Mouse (Mus musculus): Measurements from ENCODE around the gene Bpifb4.

The Bpifb4 gene

GRCm38 (mm10) chr2:153937843-153938242 is at the start of gene Bpifb4:
Gene Bpifb4, plus strand, starts transcription at chr2:153938212.
- no peak for DNase-seq (ENCODE audit: low spot score in 2 of 2)

DNA sequence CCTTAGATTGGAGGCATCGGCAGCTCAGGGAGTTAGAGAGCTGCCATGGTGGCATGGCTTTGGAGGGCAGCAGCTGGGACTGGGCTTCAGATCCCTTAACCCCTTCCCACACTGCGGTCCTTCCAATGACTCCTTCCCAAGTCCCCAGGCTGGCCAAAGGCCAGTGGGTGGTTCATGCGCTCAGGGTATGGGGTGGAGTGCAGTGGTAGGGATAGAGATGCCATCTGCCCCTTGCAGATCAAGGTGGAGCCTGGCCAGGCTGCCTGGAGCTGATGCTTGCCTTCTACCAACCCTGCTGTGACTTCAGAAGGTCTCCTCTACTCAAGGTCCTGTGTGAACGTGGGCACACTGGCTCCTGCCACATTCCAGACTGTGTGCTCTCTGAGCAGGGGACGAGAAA is 38.9 kb upstream of the Bpifb4 start:
- no peak for DNase-seq (ENCODE audit: low spot score in 2 of 2)

DNA sequence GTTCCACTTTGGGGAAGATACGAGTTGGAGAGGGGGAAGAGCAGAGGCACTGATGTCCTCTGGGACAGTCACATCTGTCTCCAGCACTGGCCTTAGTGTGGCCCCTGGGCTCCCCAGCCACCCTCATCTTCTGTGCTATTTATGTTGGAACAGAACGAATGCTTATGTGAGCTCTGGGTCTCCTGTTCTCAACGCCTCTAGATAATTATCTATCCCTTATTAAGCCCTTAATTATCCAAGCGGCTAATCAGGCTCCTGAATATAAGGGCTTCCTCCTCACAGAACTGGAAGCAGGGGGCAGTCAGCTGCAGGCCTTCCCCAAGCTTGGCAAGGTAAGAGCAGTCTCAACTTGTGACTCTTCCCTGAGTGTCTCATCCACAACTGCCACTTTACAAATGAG is 37.9 kb upstream of the Bpifb4 start, which contains the start of gene Bpifb6:
Gene Bpifb6 (plus strand): TSS at position 301 of the 400 bp plus-strand sequence.
- DNase-seq (ENCODE audit: low spot score in 2 of 2), result no peak

DNA sequence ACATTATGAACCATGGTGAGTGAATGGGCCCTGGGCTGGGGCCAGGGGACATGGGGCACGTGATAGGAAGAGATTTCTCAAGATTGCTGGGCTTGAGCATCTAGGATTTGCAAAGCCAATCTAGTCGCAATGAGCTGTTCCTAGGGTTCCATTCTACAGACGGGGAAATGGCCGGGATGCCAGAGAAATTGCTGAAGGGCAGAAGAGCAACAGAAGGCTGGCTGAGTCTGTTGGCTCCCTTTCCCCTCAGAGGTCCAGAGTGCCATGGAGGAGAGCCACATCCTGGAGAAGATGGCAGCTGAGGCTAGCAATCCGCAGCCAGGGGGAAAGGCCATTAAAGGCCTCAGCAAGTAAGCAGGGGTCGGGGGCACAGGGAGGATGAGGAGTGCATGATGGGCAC is 35.3 kb upstream of the Bpifb4 start:
- no peak for DNase-seq (ENCODE audit: low spot score in 2 of 2)

DNA sequence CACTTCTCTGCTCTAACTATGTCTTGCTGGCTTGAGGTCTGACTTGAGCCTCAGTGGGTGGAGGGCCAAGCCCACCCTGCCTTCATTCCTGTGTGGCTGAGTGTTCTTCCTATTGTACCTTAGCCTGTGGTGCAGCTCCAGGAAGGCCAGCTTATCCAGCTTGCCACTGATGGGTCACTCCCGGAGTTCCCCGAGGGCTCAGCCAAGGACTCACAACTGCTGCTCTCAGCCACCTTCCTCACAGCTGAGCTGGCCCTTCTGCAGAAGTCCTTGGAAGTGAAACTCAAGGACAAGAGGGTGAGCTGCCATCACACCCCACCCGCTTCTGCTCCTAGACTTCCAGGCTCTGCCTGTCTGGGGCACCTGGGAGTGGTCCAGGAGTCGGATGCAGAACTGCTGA is 31.4 kb upstream of the Bpifb4 start:
- DNase-seq (ENCODE audit: low spot score in 2 of 2), result no peak

- DNase-seq (ENCODE audit: low spot score in 2 of 2), result no peak
Observed at GRCm38 (mm10) chr2:153914151-153914550, 23.9 kb upstream of the Bpifb4 start.

GRCm38 (mm10) chr2:153917930-153918329 is 20.1 kb upstream of the Bpifb4 start, which contains the start of gene Bpifb3:
Gene Bpifb3, plus strand, starts transcription at chr2:153918230.
- no peak for DNase-seq (ENCODE audit: low spot score in 2 of 2)

- no peak for DNase-seq (ENCODE audit: low spot score in 2 of 2)
Observed at GRCm38 (mm10) chr2:153921246-153921645, 16.8 kb upstream of the Bpifb4 start.

DNA sequence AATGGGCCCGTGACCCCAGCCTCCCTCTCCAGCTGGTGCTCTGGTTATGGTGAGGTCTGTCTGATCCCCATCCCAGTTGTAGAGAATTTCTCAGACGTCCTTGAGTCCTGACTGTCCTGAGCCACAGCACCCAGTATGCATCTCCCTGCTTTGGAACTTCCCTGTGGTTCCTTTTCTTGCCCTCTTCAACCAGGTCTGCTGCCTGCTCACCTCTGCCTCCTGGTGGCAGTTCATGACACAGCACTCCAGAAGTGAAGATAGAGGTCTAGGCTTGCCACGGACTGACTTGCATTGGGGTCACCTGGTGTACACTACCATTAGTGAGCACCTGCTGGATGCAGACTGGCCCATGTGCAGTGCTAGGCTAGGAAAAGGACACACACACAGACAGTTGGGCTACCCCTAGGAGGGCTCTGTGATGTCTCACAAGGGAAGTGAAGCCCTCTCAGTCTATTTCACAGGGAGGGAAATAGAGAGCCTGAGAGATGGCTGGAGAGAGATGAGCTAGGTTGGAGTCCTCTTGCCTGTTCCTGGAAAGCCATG is 8.1 kb upstream of the Bpifb4 start:
- DNase-seq (ENCODE audit: low spot score in 2 of 2), result peak; percentile 1 to 21

- no peak for DNase-seq (ENCODE audit: low spot score in 2 of 2)
Observed at GRCm38 (mm10) chr2:153931125-153931524, 6.9 kb upstream of the Bpifb4 start.

- DNase-seq (ENCODE audit: low spot score in 2 of 2), result no peak
Observed at GRCm38 (mm10) chr2:153933311-153933710, 4.7 kb upstream of the Bpifb4 start.

DNA sequence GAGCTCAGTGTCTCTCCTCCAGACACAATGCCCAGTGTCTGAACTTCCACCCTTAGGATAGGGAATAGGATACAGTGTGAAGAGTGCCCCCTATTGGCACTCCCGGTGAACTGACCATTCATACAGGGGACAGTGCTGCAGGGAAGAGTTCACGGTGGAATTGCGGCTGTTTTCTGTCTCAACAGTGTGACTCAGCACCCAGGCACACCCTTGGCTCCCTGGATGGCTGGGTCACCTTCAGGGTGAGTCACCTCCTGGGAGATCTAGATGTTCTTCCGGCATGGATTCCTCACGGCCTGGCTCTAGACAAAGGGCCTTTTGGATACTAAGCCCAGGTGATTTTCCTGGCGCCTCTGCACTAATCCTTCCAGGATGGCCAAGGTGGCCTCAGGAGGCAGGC is 2.7 kb upstream of the Bpifb4 start:
- DNase-seq (ENCODE audit: low spot score in 2 of 2), result no peak

GRCm38 (mm10) chr2:153943537-153943936 is 5.5 kb downstream of the Bpifb4 start:
- DNase-seq (ENCODE audit: low spot score in 2 of 2), result peak; percentile 6 to 30

- DNase-seq (ENCODE audit: low spot score in 2 of 2), result no peak
Observed at GRCm38 (mm10) chr2:153944567-153944966, 6.6 kb downstream of the Bpifb4 start.

DNA sequence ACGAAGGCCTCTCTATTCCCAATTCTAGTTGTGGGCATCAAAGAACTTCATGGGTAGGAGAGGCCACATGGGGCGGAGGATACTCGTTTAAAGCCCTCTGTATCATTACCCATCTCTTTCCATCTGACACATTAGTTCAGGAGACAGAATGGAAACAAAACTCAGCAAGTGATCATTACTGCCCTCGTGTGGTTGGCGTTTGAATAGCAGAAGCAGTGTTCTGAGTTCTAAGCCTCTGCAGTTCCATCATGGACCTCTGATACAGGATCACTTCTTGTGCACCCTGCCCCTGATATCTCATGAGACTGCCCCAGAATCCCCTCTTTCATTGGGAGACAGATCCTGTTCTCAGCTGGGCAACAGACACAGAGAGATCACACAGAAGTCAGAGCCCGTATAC is 14.9 kb downstream of the Bpifb4 start:
- DNase-seq (ENCODE audit: low spot score in 2 of 2), result peak; percentile 28 to 49

DNA sequence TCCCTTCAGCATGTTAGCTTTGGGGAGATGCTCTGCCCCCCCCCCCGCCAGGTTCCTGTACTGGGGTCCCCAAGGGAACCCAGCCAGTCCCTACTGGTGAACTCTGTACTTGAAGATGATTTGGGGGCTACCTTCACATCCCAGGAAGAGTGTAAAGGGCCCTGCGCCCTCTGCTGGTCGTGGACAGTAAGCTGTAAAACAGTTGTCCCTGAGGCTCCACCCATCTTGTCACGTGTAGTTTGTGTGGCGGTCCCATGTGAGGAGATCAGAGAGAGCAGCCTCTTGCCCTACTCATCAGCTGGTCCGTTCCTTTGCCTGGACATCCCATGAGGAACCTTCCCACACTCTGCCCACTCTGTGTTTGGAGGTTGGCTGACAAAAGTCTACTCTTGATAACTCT is 15.8 kb downstream of the Bpifb4 start:
- peak; percentile 36 to 49 for DNase-seq (ENCODE audit: low spot score in 2 of 2)

DNA sequence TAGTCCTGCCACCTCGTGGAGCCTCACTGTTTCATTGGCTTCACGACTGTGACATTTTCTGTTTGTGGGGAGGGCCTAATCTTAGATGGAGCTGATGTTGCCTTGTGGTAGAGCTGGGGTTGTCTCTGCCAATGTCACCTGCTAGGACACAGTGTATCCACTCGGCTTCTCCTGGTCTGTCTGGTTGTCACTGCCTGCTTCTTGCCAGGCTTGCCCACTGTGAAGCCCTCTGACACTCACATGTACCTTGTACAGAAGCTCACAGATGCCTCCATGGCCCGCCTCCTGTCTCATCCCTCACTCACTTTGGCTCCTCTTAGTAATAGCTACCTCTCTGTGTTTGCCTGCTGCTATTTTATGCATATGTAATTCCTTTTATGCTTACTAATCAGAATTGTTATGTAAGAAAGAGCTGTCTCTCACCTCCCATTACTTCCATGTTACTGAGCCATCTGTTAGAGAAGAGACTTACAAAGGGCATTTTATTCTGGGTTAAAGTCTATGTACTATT is 24.9 kb downstream of the Bpifb4 start:
- no peak for DNase-seq (ENCODE audit: low spot score in 2 of 2)

- no peak for DNase-seq (ENCODE audit: low spot score in 2 of 2)
Observed at GRCm38 (mm10) chr2:153963334-153963733, 25.3 kb downstream of the Bpifb4 start.

DNA sequence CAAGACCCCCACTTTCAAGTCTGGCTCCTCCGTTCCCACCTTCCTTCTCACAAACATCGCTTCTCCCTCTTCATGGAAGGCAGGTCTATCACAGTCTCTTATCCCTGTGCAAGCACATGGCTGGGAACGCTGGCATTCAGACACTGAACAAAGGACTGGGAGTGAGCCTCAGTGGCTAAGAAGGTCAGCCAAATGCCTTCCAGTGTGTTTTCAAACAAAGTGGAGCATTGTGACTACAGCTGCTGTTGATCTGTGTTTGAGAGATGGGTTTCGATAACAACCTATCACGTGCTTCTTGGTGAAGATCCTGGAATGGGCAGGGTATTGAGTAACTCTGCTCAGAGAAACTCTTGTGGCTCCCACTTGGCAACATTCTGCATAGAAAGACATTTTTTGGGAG is 32.2 kb downstream of the Bpifb4 start:
- DNase-seq (ENCODE audit: low spot score in 2 of 2), result no peak

- DNase-seq (ENCODE audit: low spot score in 2 of 2), result no peak
Observed at GRCm38 (mm10) chr2:153974582-153974981, 36.6 kb downstream of the Bpifb4 start, which contains the start of gene Bpifa6. Gene Bpifa6, plus strand, starts transcription at chr2:153974945.

GRCm38 (mm10) chr2:153995770-153996169 is 57.8 kb downstream of the Bpifb4 start:
- DNase-seq (ENCODE audit: low spot score in 2 of 2), result peak; percentile 23 to 29

DNA sequence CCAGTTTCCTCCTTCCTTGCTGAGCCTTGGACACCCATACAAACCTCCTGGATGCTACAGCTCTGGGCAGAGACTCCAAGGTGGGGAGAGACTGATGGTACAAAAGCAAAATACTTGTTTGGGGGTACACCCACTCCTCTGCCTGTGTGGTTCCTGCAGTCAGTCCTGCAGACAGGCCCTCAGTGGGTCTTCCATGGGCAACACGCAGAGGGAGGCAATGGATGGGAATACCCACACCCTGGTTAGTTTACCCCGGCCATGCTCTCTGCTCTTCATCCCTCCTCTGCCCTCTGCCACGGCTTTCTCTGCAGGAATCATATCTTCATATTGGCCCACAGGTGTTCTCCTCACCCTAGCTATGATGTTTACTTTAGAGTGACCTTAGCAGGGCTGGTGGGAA is 62.5 kb downstream of the Bpifb4 start:
- DNase-seq (ENCODE audit: low spot score in 2 of 2), result no peak

GRCm38 (mm10) chr2:154001056-154001455 is 63.0 kb downstream of the Bpifb4 start:
- DNase-seq (ENCODE audit: low spot score in 2 of 2), result no peak

GRCm38 (mm10) chr2:154004456-154004855 is 66.4 kb downstream of the Bpifb4 start:
- DNase-seq (ENCODE audit: low spot score in 2 of 2), result no peak
